Mouse (Mus musculus): Measurements from ENCODE around the gene Gm11172. TPM values are rescaled to one million over a fixed set of nuclear protein-coding genes. Genes with fewer than 3 reads are reported as not detected.

The Gm11172 gene
- total RNA-seq, 2 experiments from 2014 or later, result not detected

Other genes starting within 250 kb of the Gm11172 start
- 1 to 10 TPM; 2.1 to 2.6 TPM for gene Socs1, start 27.4 kb upstream of the Gm11172 start, total RNA-seq (2021)
- not detected for gene Tnp2, start 24.3 kb upstream of the Gm11172 start, total RNA-seq (2021)
- gene Prm3, start 22.0 kb upstream of the Gm11172 start, total RNA-seq (2021), result not detected
- not detected for gene Prm2, start 16.8 kb upstream of the Gm11172 start, total RNA-seq (2021)
- not detected for gene Prm1, start 7.1 kb upstream of the Gm11172 start, total RNA-seq (2021)
- 1 to 10 TPM; 1.6 to 1.8 TPM for gene Rmi2, start 22.1 kb downstream of the Gm11172 start, total RNA-seq (2021)
- gene Snn, start 248.0 kb downstream of the Gm11172 start, total RNA-seq (2021), result 10 to 100 TPM; 23.2 to 27.3 TPM

Data from adrenal gland, postnatal 10 days (tissue).